Mouse (Mus musculus) hindbrain, embryonic 12.5 days (tissue): ENCODE data around the gene Tstd3. TPM values are rescaled to one million over a fixed set of nuclear protein-coding genes. Genes with fewer than 3 reads are reported as not detected.

Experiments used
- ATAC-seq: fragments of 200-750 bp; cut with Nextera tagmentation; 2 replicates; pipeline ENCODE4 v1.8.0; 2017; ENCODE audit warnings: moderate TSS enrichment; ENCODE audit not compliant: low FRiP score
- H3K27ac ChIP-seq: fragments of 300-500 bp; sonication (generic); 2 replicates; pipeline ENCODE4 v1.5.1; 2016; ENCODE audit warnings: mild to moderate bottlenecking
- H3K27me3 ChIP-seq: fragments of 300-500 bp; sonication (generic); 2 replicates; pipeline ENCODE4 v1.6.1; 2016; ENCODE audit warnings: mild to moderate bottlenecking
- H3K36me3 ChIP-seq: fragments of 300-500 bp; sonication (generic); 2 replicates; pipeline ENCODE4 v1.6.1; 2016; ENCODE audit warnings: mild to moderate bottlenecking
- H3K4me1 ChIP-seq: fragments of 300-500 bp; sonication (generic); 2 replicates; pipeline ENCODE4 v1.6.1; 2016
- H3K4me2 ChIP-seq: fragments of 300-500 bp; sonication (generic); replicated peaks from 2 replicates; pipeline ENCODE4 v1.6.1; 2016; ENCODE audit warnings: mild to moderate bottlenecking
- H3K4me3 ChIP-seq: fragments of 300-500 bp; sonication (generic); 2 replicates; pipeline ENCODE4 v1.5.1; 2016; ENCODE audit warnings: mild to moderate bottlenecking
- H3K9ac ChIP-seq: fragments of 300-500 bp; sonication (generic); 2 replicates; pipeline ENCODE4 v1.6.1; 2016; ENCODE audit warnings: mild to moderate bottlenecking, moderate library complexity
- H3K9me3 ChIP-seq: fragments of 300-500 bp; sonication (generic); replicated peaks from 2 replicates; pipeline ENCODE4 v1.6.1; 2016; ENCODE audit warnings: mild to moderate bottlenecking
- WGBS: fragments of 180-500 bp; shearing (Covaris S2); methylation state at CpG from one replicate; pipeline ENCODE4 v1.1.7; 2016; 5-methylcytosine and 5-hydroxymethylcytosine counted together
- polyA plus RNA-seq: library from polyadenylated mRNA; unstranded; fragments of >200 nt; fragmentation: Nextera tagmentation; extraction: Ambion mirVana; gene quantifications from 2 replicates; pipeline ENCODE4 v1.2.1, GENCODE M21; 2016

The Tstd3 gene
- polyA plus RNA-seq, 1 experiment from 2014 or later: 27.3 TPM

GRCm38 (mm10) chr4:21739169-21739568 is 27.8 kb downstream of the Tstd3 start:
- 91% methylated on average over 4 of the region's 4 CpGs for WGBS

DNA sequence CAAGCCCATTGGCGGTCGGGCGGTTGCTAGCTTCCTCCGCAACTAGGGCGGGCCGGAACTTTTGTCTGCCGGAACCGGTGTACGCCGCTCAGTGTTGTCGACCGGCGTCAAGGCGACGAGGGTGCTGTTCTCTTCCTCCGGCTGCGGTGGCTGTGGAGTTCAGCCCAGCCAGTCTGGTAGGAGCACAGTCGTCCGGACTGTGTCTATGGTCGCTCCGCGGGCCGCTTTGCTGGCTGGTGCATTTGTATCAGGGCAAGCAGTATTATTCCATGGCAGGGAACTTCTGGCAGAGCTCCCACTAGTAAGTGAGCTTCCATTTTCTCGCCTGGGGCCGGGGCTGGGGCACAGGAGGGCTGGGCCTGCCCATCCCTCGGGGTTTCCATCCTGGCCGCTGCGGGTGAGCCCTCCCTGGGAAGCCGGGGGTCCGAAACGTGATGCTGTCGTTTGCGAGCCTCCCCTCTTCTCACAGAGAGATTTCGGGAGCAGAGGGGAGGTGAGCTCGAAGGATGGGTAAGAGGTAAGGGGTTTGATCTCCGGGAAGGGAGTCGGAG is 39.3 kb downstream of the Tstd3 start, which contains the start of gene Ccnc:
Gene Ccnc (plus strand): TSS at position 87 of the 551 bp plus-strand sequence.
- peak within 1 kb of the TSS; percentile 75 for H3K4me3 ChIP-seq
- peaks cover 10% of the 10 kb centered on the region for H3K4me1 ChIP-seq
- peaks cover under 1% of the 10 kb centered on the region for H3K36me3 ChIP-seq
- WGBS: under 1% methylated on average over 37 of the region's 37 CpGs
- H3K27me3 ChIP-seq: no peaks in the 10 kb centered on the region
- peak within 1 kb of the TSS; percentile 71 for H3K4me2 ChIP-seq
- ATAC-seq: peak; percentile 97
- no peaks in the 10 kb centered on the region for H3K9me3 ChIP-seq
- H3K27ac ChIP-seq: peak within 1 kb of the TSS; percentile 89
- peak within 1 kb of the TSS; percentile 87 for H3K9ac ChIP-seq

More at GRCm38 (mm10) chr4:21739169-21739568, 27.8 kb downstream of the Tstd3 start:
- Histone ChIP-seq H3K9me3 (no peaks in the 10 kb centered on the region), H3K36me3 (peaks cover 28% of the 10 kb centered on the region), H3K4me2 (no peak overlapping the region), H3K9ac (no peak overlapping the region), H3K27me3 (no peaks in the 10 kb centered on the region), H3K4me3 (no peak overlapping the region), H3K4me1 (no peaks in the 10 kb centered on the region), H3K27ac (no peak overlapping the region)
- no peak for ATAC-seq

GRCm38 (mm10) chr4:21726912-21727614 is 39.9 kb downstream of the Tstd3 start:
- H3K36me3 ChIP-seq: no peaks in the 10 kb centered on the region
- H3K27me3 ChIP-seq: no peaks in the 10 kb centered on the region
- WGBS: 1% methylated on average over 22 of the region's 22 CpGs
- peak overlapping the region; percentile 89 for H3K27ac ChIP-seq
- H3K4me3 ChIP-seq: peak overlapping the region; percentile 75
- peaks cover 10% of the 10 kb centered on the region for H3K4me1 ChIP-seq
- peak overlapping the region; percentile 71 for H3K4me2 ChIP-seq
- no peaks in the 10 kb centered on the region for H3K9me3 ChIP-seq
- ATAC-seq: peak; percentile 45
- H3K9ac ChIP-seq: peak overlapping the region; percentile 87; the same call in 1 of the 2 replicates

GRCm38 (mm10) chr4:21722752-21723334 is 44.2 kb downstream of the Tstd3 start:
- ATAC-seq: 0 out of 2 replicates have a peak, but pooled peaks have one; percentile 14
- Histone ChIP-seq H3K4me1 (no peaks in the 10 kb centered on the region), H3K9ac (no peak overlapping the region), H3K9me3 (no peaks in the 10 kb centered on the region), H3K27ac (no peak overlapping the region), H3K27me3 (no peaks in the 10 kb centered on the region), H3K36me3 (no peaks in the 10 kb centered on the region), H3K4me2 (no peak overlapping the region; the same call in 1 of the 2 replicates), H3K4me3 (no peak overlapping the region)
- WGBS: 35% methylated on average over 7 of the region's 7 CpGs

DNA sequence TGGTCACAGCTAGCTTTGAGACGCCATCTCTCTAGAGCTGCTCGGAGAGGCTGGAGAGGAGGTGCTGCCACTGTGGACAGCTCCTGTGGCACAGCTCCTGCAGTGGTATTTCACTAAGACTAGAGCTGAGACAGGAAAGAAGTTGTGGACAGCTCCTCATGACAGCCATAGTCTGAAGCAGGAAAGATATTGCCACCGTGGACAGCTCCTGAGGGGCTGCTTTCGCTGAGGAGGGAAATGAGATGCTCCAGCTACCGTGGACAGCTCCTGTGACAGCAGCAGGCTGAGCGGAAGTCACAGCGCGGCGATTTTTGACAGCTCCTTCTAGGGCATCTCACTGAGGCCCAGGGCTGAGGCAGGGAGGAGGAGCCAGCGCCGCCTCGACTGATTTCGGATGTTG is 54.9 kb downstream of the Tstd3 start:
- no peaks in the 10 kb centered on the region for H3K9me3 ChIP-seq
- H3K9ac ChIP-seq: no peak overlapping the region
- H3K4me1 ChIP-seq: peaks cover 8% of the 10 kb centered on the region; the same call in 1 of the 2 replicates
- peaks cover 7% of the 10 kb centered on the region; the same call in 1 of the 2 replicates for H3K27me3 ChIP-seq
- H3K4me2 ChIP-seq: peak overlapping the region; percentile 40
- H3K27ac ChIP-seq: no peak overlapping the region
- 10% methylated on average over 13 of the region's 13 CpGs for WGBS
- ATAC-seq: peak; percentile 61
- no peaks in the 10 kb centered on the region for H3K36me3 ChIP-seq
- H3K4me3 ChIP-seq: no peak overlapping the region; the same call in 1 of the 2 replicates

Other genes with a start within 250 kb of the Tstd3 start
- gene Prdm13, start 81.2 kb downstream of the Tstd3 start, polyA plus RNA-seq: 7.8 and 8.9 TPM in 2 replicates
- 62.6 and 62.8 TPM in 2 replicates for gene Ccnc, start 39.5 kb downstream of the Tstd3 start, polyA plus RNA-seq
- gene Usp45, start 56 bp downstream of the Tstd3 start, polyA plus RNA-seq: 11.3 and 11.5 TPM in 2 replicates
- 202 and 236 TPM in 2 replicates for gene Pnisr, start 80.4 kb upstream of the Tstd3 start, polyA plus RNA-seq
- 11.0 and 11.3 TPM in 2 replicates for gene Coq3, start 112.5 kb upstream of the Tstd3 start, polyA plus RNA-seq
- 26.9 and 30.1 TPM in 2 replicates for gene Faxc, start 164.1 kb upstream of the Tstd3 start, polyA plus RNA-seq